Mouse (Mus musculus) hindbrain, postnatal 0 days (tissue): ENCODE measurements at regions not wholly inside any gene's neighbourhood (a gene's known extent, or its start where the extent isn't known, plus 50 kb on each side); places are given as distances from the start of the nearest gene placed in this dataset.

Source experiments
- ATAC-seq: fragments of 200-750 bp; cut with Nextera tagmentation; 2 replicates; pipeline ENCODE4 v1.8.0; 2017; ENCODE audit warnings: mild to moderate bottlenecking, moderate TSS enrichment, moderate library complexity
- DNase-seq: peaks from one replicate; pipeline ENCODE4 v3.0.0-alpha.2; 2015; ENCODE audit warnings: low spot score
- H3K27ac ChIP-seq: fragments of 300-500 bp; sonication (generic); 2 replicates; pipeline ENCODE4 v1.5.1; 2014; ENCODE audit warnings: mild to moderate bottlenecking
- H3K27me3 ChIP-seq: fragments of 300-500 bp; sonication (generic); 2 replicates; pipeline ENCODE4 v1.6.1; 2014; ENCODE audit warnings: low read length, mixed read lengths; ENCODE audit not compliant: insufficient read depth
- H3K36me3 ChIP-seq: fragments of 300-500 bp; sonication (generic); 2 replicates; pipeline ENCODE4 v1.6.1; 2014; ENCODE audit warnings: low read length, mixed read lengths; ENCODE audit not compliant: insufficient read depth
- H3K4me1 ChIP-seq: fragments of 300-500 bp; sonication (generic); 2 replicates; pipeline ENCODE4 v1.6.1; 2014; ENCODE audit warnings: antibody characterized with exemption, low read length, mixed read lengths; ENCODE audit not compliant: insufficient read depth
- H3K4me2 ChIP-seq: fragments of 300-500 bp; sonication (generic); 2 replicates; pipeline ENCODE4 v1.6.1; 2014; ENCODE audit warnings: low read depth, mild to moderate bottlenecking, low read length, moderate library complexity, mixed read lengths
- H3K4me3 ChIP-seq: fragments of 300-500 bp; sonication (generic); 2 replicates; pipeline ENCODE4 v1.5.1; 2014; ENCODE audit warnings: low read length
- H3K9ac ChIP-seq: fragments of 300-500 bp; sonication (generic); replicated peaks from 2 replicates; pipeline ENCODE4 v1.6.1; 2014; ENCODE audit warnings: mild to moderate bottlenecking, low read length, moderate library complexity, mixed read lengths
- H3K9me3 ChIP-seq: fragments of 300-500 bp; sonication (generic); 2 replicates; pipeline ENCODE4 v1.6.1; 2016; ENCODE audit warnings: low read length, mixed read lengths
- CTCF ChIP-seq: IDR thresholded peaks from 2 replicates; pipeline ENCODE4 v1.5.1; 2016; ENCODE audit warnings: antibody characterized with exemption, control low read depth, low read depth
- WGBS: fragments of 180-500 bp; shearing (Covaris S2); extraction: QIAGEN DNeasy Blood & Tissue Kit; methylation state at CpG from one replicate; pipeline ENCODE4 v1.1.7; 2014; 5-methylcytosine and 5-hydroxymethylcytosine counted together

DNA sequence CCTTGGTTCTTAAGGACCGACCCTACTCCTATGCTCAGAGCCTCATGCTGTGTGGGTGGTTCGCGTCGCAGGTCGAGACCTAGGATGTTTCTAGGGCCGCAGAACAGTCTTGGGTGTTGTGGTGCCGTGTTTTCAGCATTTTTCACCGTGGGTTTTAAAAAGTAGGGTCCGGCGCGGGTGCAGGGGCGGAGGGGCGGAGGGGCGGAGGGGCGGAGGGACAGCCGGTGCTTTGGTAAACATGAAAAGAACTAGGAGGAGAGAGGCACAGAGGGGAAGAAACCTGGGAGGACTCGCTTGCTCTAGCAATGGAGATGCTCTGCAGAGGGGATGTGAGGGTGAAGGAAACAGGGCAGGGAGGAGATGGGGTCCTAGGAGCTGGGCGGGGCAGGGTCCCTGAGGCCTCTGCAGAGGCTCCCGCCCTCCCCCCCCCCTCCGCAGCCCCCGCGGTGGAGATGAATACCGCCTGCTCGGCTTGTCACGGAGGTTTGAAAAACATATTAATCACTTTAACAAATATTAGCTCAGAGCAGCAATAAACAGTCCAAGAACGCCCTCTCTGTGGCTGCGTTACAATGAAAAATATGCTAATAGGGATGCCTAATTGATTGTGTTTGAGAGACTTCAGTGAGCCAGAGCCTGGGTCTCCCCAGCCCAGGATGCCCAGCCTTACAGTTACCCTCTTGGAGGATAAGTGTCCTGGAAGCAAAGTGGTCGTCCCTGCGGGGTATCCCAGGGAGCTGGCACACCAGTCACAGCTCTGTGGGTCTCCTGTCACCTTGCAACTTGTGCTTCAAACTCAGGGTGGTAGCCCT lies 94.0 kb upstream of the Gm26897 start:
- WGBS = 7% methylated on average over 29 of the region's 29 CpGs
- no peaks in the 10 kb centered on the region for H3K27me3 ChIP-seq
- H3K4me1 ChIP-seq = no peaks in the 10 kb centered on the region; the same call in 1 of the 2 replicates
- DNase-seq (no peak), ATAC-seq (no peak)
- no peak overlapping the region for H3K4me3 ChIP-seq
- H3K27ac ChIP-seq = no peak overlapping the region
- no peaks in the 10 kb centered on the region for H3K36me3 ChIP-seq
- H3K9me3 ChIP-seq = no peaks in the 10 kb centered on the region
- TF ChIP-seq CTCF = no peak
- peak overlapping the region; percentile 31; the same call in 1 of the 2 replicates for H3K4me2 ChIP-seq
- H3K9ac ChIP-seq = no peak overlapping the region

DNA sequence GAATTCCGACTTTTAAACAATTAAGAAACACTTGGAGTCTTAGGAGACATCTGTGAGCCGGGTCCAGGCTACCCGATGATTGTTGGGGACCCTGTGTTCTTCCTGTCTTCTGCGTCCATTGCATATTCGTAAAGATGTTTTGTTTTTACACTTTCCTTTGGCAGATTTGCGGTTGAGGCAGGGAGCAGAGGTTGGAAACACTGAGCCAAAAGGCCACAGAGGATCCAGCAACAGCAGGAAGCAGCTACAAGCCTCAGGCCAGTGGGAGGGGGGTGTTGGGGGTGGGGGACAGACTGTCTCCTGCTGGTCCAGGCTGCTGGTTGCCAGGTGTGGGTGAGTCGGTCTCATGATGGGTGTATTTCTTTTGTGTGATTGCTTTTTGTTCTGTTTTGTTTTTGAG lies 92.7 kb upstream of the Gm26897 start:
- no peak overlapping the region for H3K27ac ChIP-seq

GRCm38 (mm10) chr5:111641685-111642084 lies 92.0 kb upstream of the Gm26897 start:
- peak; percentile 43 for TF ChIP-seq CTCF
- no peak overlapping the region for H3K4me3 ChIP-seq
- no peaks in the 10 kb centered on the region; the same call in 1 of the 2 replicates for H3K4me1 ChIP-seq
- no peak overlapping the region for H3K9ac ChIP-seq
- H3K9me3 ChIP-seq = no peaks in the 10 kb centered on the region
- H3K27me3 ChIP-seq = no peaks in the 10 kb centered on the region
- no peak overlapping the region for H3K4me2 ChIP-seq
- WGBS = 83% methylated on average over 4 of the region's 4 CpGs
- H3K27ac ChIP-seq = no peak overlapping the region
- H3K36me3 ChIP-seq = no peaks in the 10 kb centered on the region
- ATAC-seq (no peak), DNase-seq (no peak)

More for the DNA sequence above, 92.7 kb upstream of the Gm26897 start:
- Histone ChIP-seq H3K4me1 (no peaks in the 10 kb centered on the region; the same call in 1 of the 2 replicates), H3K36me3 (no peaks in the 10 kb centered on the region), H3K4me2 (no peak overlapping the region), H3K9me3 (no peaks in the 10 kb centered on the region), H3K4me3 (no peak overlapping the region), H3K9ac (no peak overlapping the region), H3K27me3 (no peaks in the 10 kb centered on the region)
- DNase-seq (no peak), ATAC-seq (no peak)
- 57% methylated on average over 7 of the region's 7 CpGs for WGBS
- no peak for TF ChIP-seq CTCF

GRCm38 (mm10) chr5:111644142-111644541 lies 89.6 kb upstream of the Gm26897 start:
- Histone ChIP-seq H3K9ac (no peak overlapping the region), H3K36me3 (no peaks in the 10 kb centered on the region), H3K4me3 (no peak overlapping the region), H3K9me3 (no peaks in the 10 kb centered on the region), H3K27ac (no peak overlapping the region), H3K27me3 (no peaks in the 10 kb centered on the region), H3K4me1 (peaks cover 5% of the 10 kb centered on the region), H3K4me2 (no peak overlapping the region)
- 94% methylated on average over 2 of the region's 2 CpGs for WGBS
- ATAC-seq (no peak), DNase-seq (no peak)
- TF ChIP-seq CTCF = no peak

- H3K4me2 ChIP-seq = no peak overlapping the region
- H3K9me3 ChIP-seq = no peaks in the 10 kb centered on the region
- H3K4me3 ChIP-seq = no peak overlapping the region
- no peaks in the 10 kb centered on the region for H3K27me3 ChIP-seq
- no peak overlapping the region for H3K9ac ChIP-seq
- TF ChIP-seq CTCF = no peak
- peaks cover 5% of the 10 kb centered on the region for H3K4me1 ChIP-seq
- H3K36me3 ChIP-seq = no peaks in the 10 kb centered on the region
- no peak for ATAC-seq
- H3K27ac ChIP-seq = 0 out of 2 replicates have a peak overlapping the region, but pooled peaks have one; percentile 11
- 41% methylated on average over 4 of the region's 4 CpGs for WGBS
- no peak for DNase-seq
Measured at GRCm38 (mm10) chr5:111644788-111645187, 88.9 kb upstream of the Gm26897 start.

DNA sequence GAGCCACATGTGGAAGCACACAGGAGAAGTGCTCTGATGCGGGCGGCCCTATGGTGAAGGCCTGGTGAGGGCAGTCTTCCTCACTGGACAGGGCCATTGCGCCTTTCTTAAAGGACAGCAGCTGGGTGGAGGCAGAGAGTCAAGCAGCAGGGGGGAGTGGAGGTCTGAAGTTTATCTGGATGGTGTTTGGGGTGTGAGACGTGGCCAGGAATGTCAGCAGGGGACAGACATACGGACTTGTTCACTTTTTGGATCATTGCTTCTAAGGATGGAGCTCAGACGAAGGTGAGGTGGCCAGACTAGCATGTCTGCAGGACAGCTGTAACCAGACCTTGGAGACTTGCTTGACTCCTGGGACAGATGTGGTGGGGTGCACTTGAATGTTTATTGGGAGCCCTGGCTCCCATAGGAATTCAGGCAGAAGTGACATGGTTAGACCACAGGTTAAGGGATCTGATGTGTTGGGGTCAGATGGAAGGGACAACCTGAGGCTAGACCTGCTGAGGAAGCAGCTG lies 86.0 kb upstream of the Gm26897 start:
- H3K9me3 ChIP-seq = no peaks in the 10 kb centered on the region

GRCm38 (mm10) chr5:111648481-111648880 lies 85.2 kb upstream of the Gm26897 start:
- H3K4me2 ChIP-seq = no peak overlapping the region
- DNase-seq (no peak), ATAC-seq (no peak)
- H3K36me3 ChIP-seq = no peaks in the 10 kb centered on the region
- no peak overlapping the region for H3K27ac ChIP-seq
- no peaks in the 10 kb centered on the region for H3K9me3 ChIP-seq
- H3K9ac ChIP-seq = no peak overlapping the region
- peaks cover 10% of the 10 kb centered on the region for H3K4me1 ChIP-seq
- 25% methylated on average over 7 of the region's 7 CpGs for WGBS
- H3K4me3 ChIP-seq = no peak overlapping the region
- H3K27me3 ChIP-seq = no peaks in the 10 kb centered on the region
- TF ChIP-seq CTCF = no peak

More for the DNA sequence above, 86.0 kb upstream of the Gm26897 start:
- Histone ChIP-seq H3K27ac (no peak overlapping the region), H3K27me3 (no peaks in the 10 kb centered on the region), H3K4me2 (no peak overlapping the region), H3K36me3 (no peaks in the 10 kb centered on the region), H3K4me3 (no peak overlapping the region), H3K9ac (no peak overlapping the region), H3K4me1 (peaks cover 10% of the 10 kb centered on the region)
- no peak for TF ChIP-seq CTCF
- no peak for DNase-seq
- 88% methylated on average over 6 of the region's 6 CpGs for WGBS
- ATAC-seq = no peak
